11 mouse cellular contexts compared by ENCODE assay signal in genomic region chr10:127048608-127049394, GRCm38 (mm10). TPM values are rescaled to one million over a fixed set of nuclear protein-coding genes. Genes with fewer than 3 reads are reported as not detected.
A peak's percentile ranks its signal among the peaks of the same experiment; 100 is the strongest.
DNase-seq lines count a peak whose midpoint lies in the region; ATAC-seq and TF ChIP-seq lines count a peak whose summit lies in the region.
"Had no signal": no experiment of that assay in that cellular context is flagged by ENCODE, and none has a peak within 500 bp of the region (broad histone marks: within the 10 kb centered on the region; RNA-seq: fewer than 3 reads in every experiment).

No protein-coding gene starts in this region.

- H3K4me2 ChIP-seq in heart, postnatal 0 days (ENCODE audit: low read depth, low read length) = peak overlapping the region; percentile 33
- H3K4me2 ChIP-seq in forebrain, embryonic 13.5 days = peak overlapping the region; percentile 2; the same call in 1 of the 2 replicates
- H3K4me2 ChIP-seq in liver, embryonic 12.5 days = peak overlapping the region; percentile 33
- H3K4me2 ChIP-seq: neural tube, embryonic 13.5 days had no signal

- ATAC-seq in heart, postnatal 0 days (ENCODE audit: insufficient read depth, low read depth) = no peak
- no peak for ATAC-seq in forebrain, embryonic 13.5 days
- ATAC-seq in liver, embryonic 12.5 days = no peak

- H3K27ac ChIP-seq in heart, postnatal 0 days (ENCODE audit: low read depth) = no peak overlapping the region
- H3K27ac ChIP-seq in ES-E14 (ENCODE audit: insufficient read depth, low read depth, low read length, poor library complexity, severe bottlenecking) = no peak overlapping the region
- H3K27ac ChIP-seq in forebrain, embryonic 13.5 days = no peak overlapping the region
- H3K27ac ChIP-seq in liver, embryonic 12.5 days = no peak overlapping the region
- H3K27ac ChIP-seq: neural tube, embryonic 13.5 days had no signal

- peaks cover 7% of the 10 kb centered on the region; the same call in 1 of the 2 replicates for H3K36me3 ChIP-seq in heart, postnatal 0 days (replicated peaks; ENCODE audit: control insufficient read depth, insufficient read depth, low read length)
- H3K36me3 ChIP-seq in ES-E14 (ENCODE audit: control insufficient read depth, insufficient read depth, low read length, poor library complexity, severe bottlenecking) = peaks cover 13% of the 10 kb centered on the region
- peaks cover 16% of the 10 kb centered on the region for H3K36me3 ChIP-seq in forebrain, embryonic 13.5 days (ENCODE audit: poor library complexity, severe bottlenecking)
- H3K36me3 ChIP-seq in liver, embryonic 12.5 days = peaks cover 20% of the 10 kb centered on the region

- no peak overlapping the region for H3K9ac ChIP-seq in heart, postnatal 0 days (replicated peaks; ENCODE audit: low read depth, low read length)
- H3K9ac ChIP-seq in ES-E14 (ENCODE audit: insufficient read depth, low read depth, low read length, poor library complexity, severe bottlenecking) = peak overlapping the region; percentile 15; the same call in 1 of the 2 replicates
- H3K9ac ChIP-seq in forebrain, embryonic 13.5 days = no peak overlapping the region
- no peak overlapping the region for H3K9ac ChIP-seq in liver, embryonic 12.5 days
- H3K9ac ChIP-seq: neural tube, embryonic 13.5 days had no signal

- 5% methylated on average over 35 of the region's 35 CpGs for whole genome bisulfite sequencing in heart, postnatal 0 days
- 3% methylated on average over 35 of the region's 35 CpGs for WGBS in forebrain, embryonic 13.5 days
- WGBS in liver, embryonic 12.5 days (ENCODE audit: insufficient replicate concordance) = 6% methylated on average over 35 of the region's 35 CpGs

- no peaks in the 10 kb centered on the region for H3K4me1 ChIP-seq in heart, postnatal 0 days (ENCODE audit: control insufficient read depth, insufficient read depth)
- peaks cover 0 to 6% of the 10 kb centered on the region in 2 experiments; a peak in 1 of 4 replicates for H3K4me1 ChIP-seq in ES-E14 (ENCODE audit: control insufficient read depth in 2 of 2, insufficient read depth in 2 of 2, low read length in 2 of 2, poor library complexity in 1 of 2)
- peaks cover 11% of the 10 kb centered on the region for H3K4me1 ChIP-seq in forebrain, embryonic 13.5 days
- H3K4me1 ChIP-seq in liver, embryonic 12.5 days = 0 out of 2 replicates have a peak, but pooled peaks cover 13% of the 10 kb centered on the region

- peak overlapping the region; percentile 25 for H3K4me3 ChIP-seq in heart, postnatal 0 days (ENCODE audit: low read depth, low read length)
- peak overlapping the region; percentile 56 to 60 for H3K4me3 ChIP-seq in ES-E14 (ENCODE audit: insufficient read depth in 1 of 2, low read depth in 1 of 2, low read length in 2 of 2, poor library complexity in 1 of 2, severe bottlenecking in 1 of 2)
- H3K4me3 ChIP-seq in forebrain, embryonic 13.5 days = peak overlapping the region; percentile 3; the same call in 1 of the 2 replicates
- no peak overlapping the region for H3K4me3 ChIP-seq in liver, embryonic 12.5 days
- H3K4me3 ChIP-seq: neural tube, embryonic 13.5 days had no signal

- in situ Hi-C loops in ES-E14 (cut with MboI; ENCODE audit: low sequenced_read_pairs in 2 of 2, unreplicated experiment in 2 of 2) = no loop called here

- H3K27me3 ChIP-seq in heart, postnatal 0 days (ENCODE audit: control insufficient read depth, insufficient read depth, low read length) = peaks cover 46% of the 10 kb centered on the region
- H3K27me3 ChIP-seq in forebrain, embryonic 13.5 days = peaks cover 54% of the 10 kb centered on the region
- H3K27me3 ChIP-seq in liver, embryonic 12.5 days (replicated peaks) = peaks cover 67% of the 10 kb centered on the region

- intact Hi-C loops in heart, postnatal 14 days (cut with DNase I) = no loop called here

- DNase-seq in heart, postnatal 0 days (ENCODE audit: low spot score) = no peak
- DNase-seq in heart, postnatal 14 days = no peak
- no peak for DNase-seq in ES-E14 (ENCODE audit: low read depth, low spot score)
- DNase-seq in ovary, adult 18-20 months (ENCODE audit: low spot score) = no peak
- no peak for DNase-seq in cerebellum, postnatal 25 days
- DNase-seq in embryo, embryonic 11 days = no peak
- DNase-seq: cerebellum, postnatal 36 days; thymus, postnatal 25 days had no signal

- H3K9me3 ChIP-seq in heart, postnatal 0 days (replicated peaks; ENCODE audit: control insufficient read depth, low read length) = no peaks in the 10 kb centered on the region
- no peaks in the 10 kb centered on the region for H3K9me3 ChIP-seq in ES-E14 (ENCODE audit: control insufficient read depth, insufficient read depth, low read depth, low read length)
- no peaks in the 10 kb centered on the region for H3K9me3 ChIP-seq in forebrain, embryonic 13.5 days (replicated peaks)
- H3K9me3 ChIP-seq in liver, embryonic 12.5 days (replicated peaks) = no peaks in the 10 kb centered on the region
- H3K9me3 ChIP-seq: neural tube, embryonic 13.5 days had no signal

- no peak for TF ChIP-seq CTCF in heart, postnatal 0 days (IDR thresholded peaks at IDR 0.05; ENCODE audit: low read depth)

- TF ChIP-seq EP300 in heart, postnatal 0 days (IDR thresholded peaks at IDR 0.05; ENCODE audit: low read depth) = no peak

TF ChIP-seq in ES-E14, 5 proteins besides CTCF, POLR2A, EP300 and RAD21:
- TF ChIP-seq ZC3H11A (IDR thresholded peaks at IDR 0.05; ENCODE audit: borderline replicate concordance, low read depth, low read length) = no peak
- TF ChIP-seq CHD2 (IDR thresholded peaks at IDR 0.05; ENCODE audit: low read depth, low read length) = no peak
- no peak for TF ChIP-seq ZNF384 (IDR thresholded peaks at IDR 0.05; ENCODE audit: low read depth, low read length)
- TF ChIP-seq MAFK (IDR thresholded peaks at IDR 0.05; ENCODE audit: insufficient read depth, low read depth, low read length) = no peak
- TF ChIP-seq HCFC1 (IDR thresholded peaks at IDR 0.05; ENCODE audit: borderline replicate concordance, insufficient read depth, low read length) = no peak

RNA-seq across cellular contexts. Expression of gene Cyp27b1, which starts 0.8 kb away (rescaled TPM):
- not detected in 2 replicates for total RNA-seq in heart, postnatal 0 days (2014; rRNA removed; ENCODE audit: low replicate concordance)
- 0.04 and 0.08 TPM in 2 replicates for polyA plus RNA-seq in heart, postnatal 0 days (2015; fragmentation: Nextera tagmentation; extraction: Ambion mirVana)
- under 1 TPM; 0.27 to 0.50 TPM for total RNA-seq in heart, postnatal 14 days (2021)
- total RNA-seq in ES-E14 (2012; rRNA removed) = 0.40 and 0.74 TPM in 2 replicates
- 0.06 TPM in 1 of 2 replicates, not detected in the other for polyA plus RNA-seq in forebrain, embryonic 13.5 days (2015; fragmentation: Nextera tagmentation; extraction: Ambion mirVana)
- polyA plus RNA-seq in liver, embryonic 12.5 days (2016; fragmentation: Nextera tagmentation; extraction: Ambion mirVana) = 0.05 and 0.10 TPM in 2 replicates

RNA-seq across cellular contexts. Expression of gene Eef1akmt3, which starts 7.5 kb away (rescaled TPM):
- total RNA-seq in heart, postnatal 0 days (2014; rRNA removed; ENCODE audit: low replicate concordance) = not detected in 2 replicates
- polyA plus RNA-seq in heart, postnatal 0 days (2015; fragmentation: Nextera tagmentation; extraction: Ambion mirVana) = 0.04 and 0.18 TPM in 2 replicates
- total RNA-seq in heart, postnatal 14 days (2021) = under 1 TPM in 1 of 2 experiments, not detected in 1; 0.12 TPM
- 0.11 and 0.49 TPM in 2 replicates for total RNA-seq in ES-E14 (2012; rRNA removed)
- 0.08 and 0.14 TPM in 2 replicates for polyA plus RNA-seq in forebrain, embryonic 13.5 days (2015; fragmentation: Nextera tagmentation; extraction: Ambion mirVana)
- polyA plus RNA-seq in liver, embryonic 12.5 days (2016; fragmentation: Nextera tagmentation; extraction: Ambion mirVana) = 0.13 and 0.29 TPM in 2 replicates

RNA-seq across cellular contexts. Expression of gene Mettl1, which starts 7.6 kb away (rescaled TPM):
- total RNA-seq in heart, postnatal 0 days (2014; rRNA removed; ENCODE audit: low replicate concordance) = 9.2 and 16.2 TPM in 2 replicates
- 19.6 and 20.6 TPM in 2 replicates for polyA plus RNA-seq in heart, postnatal 0 days (2015; fragmentation: Nextera tagmentation; extraction: Ambion mirVana)
- total RNA-seq in heart, postnatal 14 days (2021) = 1 to 10 TPM; 5.0 to 6.0 TPM
- 20.4 and 21.4 TPM in 2 replicates for total RNA-seq in ES-E14 (2012; rRNA removed)
- 29.3 and 30.0 TPM in 2 replicates for polyA plus RNA-seq in forebrain, embryonic 13.5 days (2015; fragmentation: Nextera tagmentation; extraction: Ambion mirVana)
- polyA plus RNA-seq in liver, embryonic 12.5 days (2016; fragmentation: Nextera tagmentation; extraction: Ambion mirVana) = 33.6 and 35.6 TPM in 2 replicates

RNA-seq across cellular contexts. Expression of gene March9, which starts 11.2 kb away (rescaled TPM):
- 0.65 and 1.0 TPM in 2 replicates for total RNA-seq in heart, postnatal 0 days (2014; rRNA removed; ENCODE audit: low replicate concordance)
- polyA plus RNA-seq in heart, postnatal 0 days (2015; fragmentation: Nextera tagmentation; extraction: Ambion mirVana) = 0.14 TPM in 2 replicates
- total RNA-seq in heart, postnatal 14 days (2021) = 1 to 10 TPM; 1.6 TPM
- total RNA-seq in ES-E14 (2012; rRNA removed) = 4.6 and 8.3 TPM in 2 replicates
- 4.0 and 4.5 TPM in 2 replicates for polyA plus RNA-seq in forebrain, embryonic 13.5 days (2015; fragmentation: Nextera tagmentation; extraction: Ambion mirVana)
- polyA plus RNA-seq in liver, embryonic 12.5 days (2016; fragmentation: Nextera tagmentation; extraction: Ambion mirVana) = 0.06 and 0.20 TPM in 2 replicates

RNA-seq across cellular contexts. Expression of gene Cdk4, which starts 14.5 kb away (rescaled TPM):
- 457 and 539 TPM in 2 replicates for total RNA-seq in heart, postnatal 0 days (2014; rRNA removed; ENCODE audit: low replicate concordance)
- 382 and 392 TPM in 2 replicates for polyA plus RNA-seq in heart, postnatal 0 days (2015; fragmentation: Nextera tagmentation; extraction: Ambion mirVana)
- total RNA-seq in heart, postnatal 14 days (2021) = 100 to 1,000 TPM in 1 of 2 experiments, 10 to 100 TPM in 1; 92.4 to 113 TPM
- 502 and 522 TPM in 2 replicates for total RNA-seq in ES-E14 (2012; rRNA removed)
- polyA plus RNA-seq in forebrain, embryonic 13.5 days (2015; fragmentation: Nextera tagmentation; extraction: Ambion mirVana) = 2,414 and 2,431 TPM in 2 replicates
- 766 and 777 TPM in 2 replicates for polyA plus RNA-seq in liver, embryonic 12.5 days (2016; fragmentation: Nextera tagmentation; extraction: Ambion mirVana)
